Mouse (Mus musculus) hindlimb bud, embryonic 11.5 days (tissue): ENCODE measurements at regions not wholly inside any gene's neighbourhood (a gene's known extent, or its start where the extent isn't known, plus 50 kb on each side); places are given as distances from the start of the nearest gene placed in this dataset.
A peak's percentile ranks its signal among the peaks of the same experiment; 100 is the strongest.

Experiments
- DNase-seq: peaks from one replicate; pipeline ENCODE4 v3.0.0-alpha.2; 2012; ENCODE audit warnings: low read depth, low spot score; ENCODE audit errors: extremely low spot score

- peak; percentile 22 for DNase-seq
Observed at GRCm38 (mm10) chr15:11774717-11775116, 132.4 kb downstream of the Npr3 start.

- DNase-seq, result no peak
Observed at GRCm38 (mm10) chr15:11770596-11770995, 136.5 kb downstream of the Npr3 start.

- no peak for DNase-seq
Observed at GRCm38 (mm10) chr15:11757963-11758362, 149.1 kb downstream of the Npr3 start.

- no peak for DNase-seq
Observed at GRCm38 (mm10) chr15:11756786-11757185, 150.3 kb downstream of the Npr3 start.

- DNase-seq, result no peak
Observed at GRCm38 (mm10) chr15:11753216-11753615, 153.9 kb downstream of the Npr3 start.

GRCm38 (mm10) chr15:11750893-11751292 is 156.2 kb downstream of the Npr3 start:
- DNase-seq, result no peak

GRCm38 (mm10) chr15:11749509-11749908 is 157.6 kb downstream of the Npr3 start:
- DNase-seq, result no peak

GRCm38 (mm10) chr15:11748306-11748705 is 158.8 kb downstream of the Npr3 start:
- DNase-seq, result no peak

- DNase-seq, result no peak
Observed at GRCm38 (mm10) chr15:11746754-11747153, 160.3 kb downstream of the Npr3 start.

GRCm38 (mm10) chr15:11745629-11746372 is 161.3 kb downstream of the Npr3 start:
- no peak for DNase-seq

GRCm38 (mm10) chr15:11744903-11745302 is 162.2 kb downstream of the Npr3 start:
- DNase-seq, result no peak

- DNase-seq, result no peak
Observed at GRCm38 (mm10) chr15:11744296-11744695, 162.8 kb downstream of the Npr3 start.

GRCm38 (mm10) chr15:11742820-11743219 is 164.3 kb downstream of the Npr3 start:
- no peak for DNase-seq

- no peak for DNase-seq
Observed at GRCm38 (mm10) chr15:11742346-11742729, 164.7 kb downstream of the Npr3 start.

GRCm38 (mm10) chr15:11741598-11742345 is 165.3 kb downstream of the Npr3 start:
- DNase-seq, result no peak

- DNase-seq, result no peak
Observed at GRCm38 (mm10) chr15:11737436-11738000, 169.6 kb downstream of the Npr3 start.

GRCm38 (mm10) chr15:11734639-11735265 is 172.3 kb downstream of the Npr3 start:
- no peak for DNase-seq

- DNase-seq, result no peak
Observed at GRCm38 (mm10) chr15:11729381-11729780, 177.7 kb downstream of the Npr3 start.

GRCm38 (mm10) chr15:11725620-11726530 is 181.2 kb downstream of the Npr3 start:
- DNase-seq, result no peak

GRCm38 (mm10) chr15:11720645-11721044 is 186.4 kb downstream of the Npr3 start:
- DNase-seq, result no peak
